Mouse (Mus musculus) embryonic fibroblast, embryonic 13.5 days (primary cell): ENCODE measurements around the gene Adgra1.

Experiments
- CTCF ChIP-seq: IDR thresholded peaks from 2 replicates; pipeline ENCODE4 v1.5.1; 2011; ENCODE audit warnings: mild to moderate bottlenecking, control low read depth, low read length, moderate library complexity, borderline replicate concordance; ENCODE audit not compliant: insufficient read depth
- POLR2A ChIP-seq: IDR thresholded peaks from 2 replicates; pipeline ENCODE4 v1.6.1; 2011; ENCODE audit warnings: low read depth, mild to moderate bottlenecking, control low read depth, low read length, moderate library complexity

- no peak for TF ChIP-seq CTCF
- TF ChIP-seq POLR2A = no peak
Measured at GRCm38 (mm10) chr7:139898606-139899005, 64.6 kb downstream of the Adgra1 start.
